Mouse (Mus musculus) left cerebral cortex, postnatal 10 days (tissue): ENCODE data around the gene Zfp819. TPM values are rescaled to one million over a fixed set of nuclear protein-coding genes. Genes with fewer than 3 reads are reported as not detected.
"Not testable (repeated sequence)": the region's sequence is repeated elsewhere in the genome, so short reads cannot be mapped to it uniquely, and the experiment has no call there.

Source experiments
- DNase-seq, 2 experiments: peaks; one replicate each; pipeline ENCODE4 v3.0.0; 2021 to 2022; ENCODE audit warnings: low spot score in 2 of 2, mixed read lengths in 1 of 2; ENCODE audit errors: extremely low spot score in 1 of 2
- intact Hi-C: fragments of 180-260 bp; cut with DNase I; formaldehyde crosslinking; loops from one replicate; pipeline ENCODE4 v1.15.1; 2025
- total RNA-seq, 2 experiments: library from RNA; stranded (reverse); gene quantifications; 2 replicates each; pipeline ENCODE4 v1.2.3; 2021

The Zfp819 gene
- total RNA-seq, 2 experiments from 2014 or later: not detected

DNA sequence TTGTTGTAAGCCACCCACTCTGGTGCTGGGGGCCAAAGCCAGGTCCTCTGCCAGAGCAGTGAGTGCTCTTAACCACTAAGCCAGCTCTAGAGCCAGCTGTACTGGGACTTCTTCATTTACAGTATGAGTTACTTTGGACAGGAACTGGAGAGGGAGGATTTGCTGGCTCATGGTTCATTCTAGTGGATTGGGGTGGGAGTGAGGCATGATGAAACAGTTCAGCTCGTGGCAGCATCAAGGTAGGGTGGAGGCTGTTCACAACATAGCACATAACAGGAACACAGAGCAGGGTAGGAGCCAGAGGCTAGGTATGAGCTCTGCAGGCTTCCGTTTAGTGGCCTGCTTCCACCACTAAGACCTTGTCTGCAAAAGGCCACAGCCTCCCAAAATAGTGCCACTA lies 29.2 kb downstream of the Zfp819 start:
- DNase-seq: no peak
- intact Hi-C loops: no loop called here

- no peak for DNase-seq
- intact Hi-C loops: no loop called here
Observed at GRCm38 (mm10) chr7:43637118-43637517, 30.1 kb downstream of the Zfp819 start.

- intact Hi-C loops: no loop called here
- no peak for DNase-seq
Observed at GRCm38 (mm10) chr7:43642587-43642986, 35.6 kb downstream of the Zfp819 start.

DNA sequence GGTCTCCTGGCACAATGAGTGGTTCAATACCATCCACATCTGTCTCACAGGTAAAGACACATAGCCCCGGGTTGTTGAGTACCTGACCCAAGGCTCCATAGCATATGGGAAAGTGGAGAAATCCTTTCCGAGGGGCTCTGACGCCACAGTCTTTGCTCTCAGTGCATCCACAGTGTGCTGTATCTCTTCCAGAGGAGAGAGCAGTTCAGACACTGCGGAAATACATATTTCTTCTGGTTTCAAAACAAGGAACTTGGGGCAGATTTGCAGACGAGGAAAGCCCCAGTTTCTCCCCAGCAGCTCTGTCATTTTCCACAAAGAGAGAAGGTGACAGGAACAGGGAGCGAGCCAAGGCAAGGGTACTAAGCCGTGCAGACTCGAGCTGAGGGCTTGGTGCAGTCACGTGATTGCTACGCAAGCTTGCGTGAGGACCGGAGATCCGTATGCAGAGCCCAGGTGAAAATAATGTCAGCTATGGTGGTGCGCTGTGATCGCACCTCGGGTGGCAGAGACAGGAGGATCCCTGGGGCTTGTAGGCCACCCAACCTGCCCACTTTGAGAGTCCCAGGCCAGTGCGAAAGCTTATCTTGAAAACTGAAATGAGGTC lies 36.2 kb downstream of the Zfp819 start:
- DNase-seq: no peak
- intact Hi-C loops: no loop called here

- intact Hi-C loops: no loop called here
- DNase-seq: no peak
Observed at GRCm38 (mm10) chr7:43652683-43653082, 45.7 kb downstream of the Zfp819 start.

DNA sequence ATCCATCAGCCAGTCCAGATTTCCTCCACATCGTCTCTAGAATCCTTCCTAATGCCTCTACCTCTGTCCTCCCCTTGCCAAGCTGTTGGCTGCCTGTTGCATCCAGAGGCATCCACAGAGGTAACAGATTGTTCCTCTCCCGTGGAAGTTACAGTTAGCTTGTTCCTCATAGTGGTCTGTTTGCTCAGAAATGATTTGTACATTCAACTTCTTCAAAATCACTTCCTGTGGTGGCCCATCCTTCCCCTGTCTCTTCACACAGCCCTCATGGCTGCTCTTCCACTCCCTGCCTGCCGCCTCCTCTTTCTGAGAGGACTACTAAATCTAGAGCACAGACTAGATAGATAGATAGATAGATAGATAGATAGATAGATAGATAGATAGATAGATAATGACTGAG lies 47.5 kb downstream of the Zfp819 start:
- no peak for DNase-seq
- intact Hi-C loops: no loop called here

- intact Hi-C loops: no loop called here
- DNase-seq: no peak
Observed at GRCm38 (mm10) chr7:43656232-43656631, 49.3 kb downstream of the Zfp819 start.

- intact Hi-C loops: no loop called here
- no peak for DNase-seq
Observed at GRCm38 (mm10) chr7:43660002-43660401, 53.0 kb downstream of the Zfp819 start, which contains the start of gene Siglece. Siglece (minus strand) TSS chr7:43660161.

- DNase-seq: no peak
- intact Hi-C loops: no loop called here
Observed at GRCm38 (mm10) chr7:43662804-43663203, 55.8 kb downstream of the Zfp819 start.

DNA sequence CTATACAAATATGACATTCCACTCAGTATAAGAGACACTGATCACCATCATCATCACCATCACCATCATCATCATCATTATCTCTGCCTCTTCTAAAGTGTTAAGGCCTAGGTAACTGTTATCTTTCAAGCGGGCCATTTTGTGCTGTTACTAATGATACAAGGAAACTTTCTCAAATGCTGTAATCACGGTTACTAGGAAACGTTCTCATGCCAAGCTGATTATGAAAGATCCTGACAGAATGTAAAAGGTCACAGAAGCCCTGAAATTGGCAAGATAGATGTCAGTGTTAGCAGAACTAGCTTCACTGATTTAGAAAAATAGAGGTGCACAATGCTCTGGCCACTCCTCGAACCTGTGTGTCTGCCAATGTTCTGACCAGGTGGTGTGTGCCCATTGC lies 60.3 kb downstream of the Zfp819 start:
- DNase-seq, intact Hi-C loops: not testable (repeated sequence)

Other genes starting within 250 kb of the Zfp819 start
- under 1 TPM; 0.09 to 0.14 TPM for gene Siglecg, start 199.0 kb upstream of the Zfp819 start, total RNA-seq
- gene Lim2, start 179.5 kb upstream of the Zfp819 start, total RNA-seq: not detected
- not detected for gene Nkg7, start 170.1 kb upstream of the Zfp819 start, total RNA-seq
- gene Cldnd2, start 166.4 kb upstream of the Zfp819 start, total RNA-seq: not detected
- 10 to 100 TPM; 52.2 to 55.8 TPM for gene Etfb, start 163.1 kb upstream of the Zfp819 start, total RNA-seq
- 1 to 10 TPM in 1 of 2 experiments, under 1 TPM in 1; 0.79 to 1.4 TPM for gene Gm45233, start 163.0 kb upstream of the Zfp819 start, total RNA-seq
- gene Vsig10l, start 144.0 kb upstream of the Zfp819 start, total RNA-seq: 1 to 10 TPM; 4.4 TPM
- gene Iglon5, start 117.1 kb upstream of the Zfp819 start, total RNA-seq: 10 to 100 TPM; 46.4 to 47.7 TPM
- gene 4931406B18Rik, start 101.2 kb upstream of the Zfp819 start, total RNA-seq: not detected
- 1 to 10 TPM; 6.3 to 6.7 TPM for gene Cd33, start 62.7 kb upstream of the Zfp819 start, total RNA-seq
- 1 to 10 TPM; 5.1 to 5.8 TPM for gene Zfp658, start 44.9 kb upstream of the Zfp819 start, total RNA-seq
- 10 to 100 TPM; 17.1 to 26.4 TPM for gene Zfp719, start 27.6 kb upstream of the Zfp819 start, total RNA-seq
- gene Ceacam18, start 27.5 kb downstream of the Zfp819 start, total RNA-seq: under 1 TPM in 1 of 2 experiments, not detected in 1; 0.18 TPM
- 1 to 10 TPM; 1.1 TPM for gene Siglece, start 53.0 kb downstream of the Zfp819 start, total RNA-seq
- gene Ctu1, start 64.8 kb downstream of the Zfp819 start, total RNA-seq: 10 to 100 TPM; 12.4 TPM
- gene Klk14, start 83.2 kb downstream of the Zfp819 start, total RNA-seq: not detected
- gene Klk13, start 105.4 kb downstream of the Zfp819 start, total RNA-seq: not detected
- not detected for gene Klk12, start 161.7 kb downstream of the Zfp819 start, total RNA-seq
- gene Klk11, start 167.4 kb downstream of the Zfp819 start, total RNA-seq: not detected
- gene Klk10, start 173.9 kb downstream of the Zfp819 start, total RNA-seq: not detected
- not detected for gene Klk9, start 184.7 kb downstream of the Zfp819 start, total RNA-seq
- gene Klk8, start 190.4 kb downstream of the Zfp819 start, total RNA-seq: 1 to 10 TPM; 6.7 to 6.9 TPM
- gene Klk7, start 204.1 kb downstream of the Zfp819 start, total RNA-seq: not detected
- gene Klk6, start 217.3 kb downstream of the Zfp819 start, total RNA-seq: not detected
- gene Klk5, start 234.8 kb downstream of the Zfp819 start, total RNA-seq: not detected